Mouse (Mus musculus): ENCODE measurements around the gene Extl1. TPM values are rescaled to one million over a fixed set of nuclear protein-coding genes. Genes with fewer than 3 reads are reported as not detected.
A peak's percentile ranks its signal among the peaks of the same experiment; 100 is the strongest.
"Not testable (repeated sequence)": the region's sequence is repeated elsewhere in the genome, so short reads cannot be mapped to it uniquely, and the experiment has no call there.

The Extl1 gene
- polyA plus RNA-seq, 1 experiment from 2014 or later: 0.64 TPM

DNA sequence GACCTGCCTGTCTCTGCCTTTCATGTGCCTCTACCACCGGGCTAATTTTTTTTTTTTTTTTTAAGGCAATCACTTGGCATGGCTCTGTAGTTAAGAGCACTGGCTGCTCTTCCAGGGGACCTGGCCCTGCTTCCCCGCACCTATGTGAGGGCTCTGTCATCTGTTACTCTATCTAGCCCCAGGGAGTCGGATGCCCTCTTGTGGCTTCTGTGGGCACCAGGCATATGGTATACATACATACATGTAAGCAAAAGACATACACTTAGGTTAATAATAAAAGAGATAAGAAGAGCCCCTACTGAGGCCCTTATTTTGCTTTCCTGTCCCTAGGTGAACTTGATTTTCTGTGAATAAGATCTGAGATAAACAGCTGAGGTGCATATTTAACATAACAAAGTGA is 39.0 kb downstream of the Extl1 start:
- Histone ChIP-seq H3K36me3 (ENCODE audit: control insufficient read depth, insufficient read depth, low read length) (no peaks in the 10 kb centered on the region), H3K4me3 (ENCODE audit: low read depth, low read length) (no peak overlapping the region), H3K4me2 (replicated peaks; ENCODE audit: low read depth, low read length) (no peak overlapping the region), H3K4me1 (ENCODE audit: control insufficient read depth, insufficient read depth, low read length) (peaks cover 6% of the 10 kb centered on the region; the same call in 1 of the 2 replicates), H3K27ac (ENCODE audit: low read length) (no peak overlapping the region), H3K9ac (replicated peaks; ENCODE audit: low read depth, low read length) (no peak overlapping the region), H3K9me3 (ENCODE audit: control insufficient read depth, low read depth, low read length) (no peaks in the 10 kb centered on the region), H3K27me3 (ENCODE audit: control insufficient read depth, insufficient read depth, low read length) (peaks cover 28% of the 10 kb centered on the region)
- 42% methylated on average over 3 of the region's 3 CpGs for WGBS
- no peak for ATAC-seq (ENCODE audit: insufficient number of reproducible peaks, insufficient read depth, low FRiP score, low read depth)

GRCm38 (mm10) chr4:134343071-134344031 is 40.3 kb downstream of the Extl1 start, which contains the start of gene Slc30a2:
TSS of gene Slc30a2 (plus strand) at chr4:134343181.
- H3K27me3 ChIP-seq (ENCODE audit: control insufficient read depth, insufficient read depth, low read length): peaks cover 28% of the 10 kb centered on the region
- peaks cover 6% of the 10 kb centered on the region; the same call in 1 of the 2 replicates for H3K4me1 ChIP-seq (ENCODE audit: control insufficient read depth, insufficient read depth, low read length)
- no peak within 1 kb of the TSS for H3K9ac ChIP-seq (replicated peaks; ENCODE audit: low read depth, low read length)
- WGBS: 3% methylated on average over 53 of the region's 61 CpGs
- peak within 1 kb of the TSS; percentile 44 for H3K4me2 ChIP-seq (replicated peaks; ENCODE audit: low read depth, low read length)
- no peak within 1 kb of the TSS for H3K27ac ChIP-seq (ENCODE audit: low read length)
- no peaks in the 10 kb centered on the region for H3K9me3 ChIP-seq (ENCODE audit: control insufficient read depth, low read depth, low read length)
- peak within 1 kb of the TSS; percentile 22 for H3K4me3 ChIP-seq (ENCODE audit: low read depth, low read length)
- no peaks in the 10 kb centered on the region for H3K36me3 ChIP-seq (ENCODE audit: control insufficient read depth, insufficient read depth, low read length)
- ATAC-seq (ENCODE audit: insufficient number of reproducible peaks, insufficient read depth, low FRiP score, low read depth): 0 out of 2 replicates have a peak, but pooled peaks have one; percentile 10

GRCm38 (mm10) chr4:134342213-134342779 is 41.4 kb downstream of the Extl1 start:
- ATAC-seq (ENCODE audit: insufficient number of reproducible peaks, insufficient read depth, low FRiP score, low read depth): no peak
- Histone ChIP-seq H3K4me3 (ENCODE audit: low read depth, low read length) (0 out of 2 replicates have a peak overlapping the region, but pooled peaks have one; percentile 22), H3K27ac (ENCODE audit: low read length) (no peak overlapping the region)

GRCm38 (mm10) chr4:134341231-134341630 is 42.4 kb downstream of the Extl1 start:
- H3K4me2 ChIP-seq (replicated peaks; ENCODE audit: low read depth, low read length); ATAC-seq (ENCODE audit: insufficient number of reproducible peaks, insufficient read depth, low FRiP score, low read depth); H3K9me3 ChIP-seq (ENCODE audit: control insufficient read depth, low read depth, low read length); H3K9ac ChIP-seq (replicated peaks; ENCODE audit: low read depth, low read length); H3K4me3 ChIP-seq (ENCODE audit: low read depth, low read length); H3K27ac ChIP-seq (ENCODE audit: low read length); H3K36me3 ChIP-seq (ENCODE audit: control insufficient read depth, insufficient read depth, low read length); H3K4me1 ChIP-seq (ENCODE audit: control insufficient read depth, insufficient read depth, low read length): not testable (repeated sequence)
- WGBS: 74% methylated on average over 6 of the region's 6 CpGs
- H3K27me3 ChIP-seq (ENCODE audit: control insufficient read depth, insufficient read depth, low read length): peaks cover 28% of the 10 kb centered on the region

More at GRCm38 (mm10) chr4:134342213-134342779, 41.4 kb downstream of the Extl1 start:
- WGBS: 31% methylated on average over 11 of the region's 11 CpGs
- H3K9me3 ChIP-seq (ENCODE audit: control insufficient read depth, low read depth, low read length): no peaks in the 10 kb centered on the region
- peaks cover 6% of the 10 kb centered on the region; the same call in 1 of the 2 replicates for H3K4me1 ChIP-seq (ENCODE audit: control insufficient read depth, insufficient read depth, low read length)
- no peak overlapping the region for H3K9ac ChIP-seq (replicated peaks; ENCODE audit: low read depth, low read length)
- H3K27me3 ChIP-seq (ENCODE audit: control insufficient read depth, insufficient read depth, low read length): peaks cover 28% of the 10 kb centered on the region
- no peaks in the 10 kb centered on the region for H3K36me3 ChIP-seq (ENCODE audit: control insufficient read depth, insufficient read depth, low read length)
- no peak overlapping the region for H3K4me2 ChIP-seq (replicated peaks; ENCODE audit: low read depth, low read length)

GRCm38 (mm10) chr4:134330281-134330680 is 53.4 kb downstream of the Extl1 start:
- Histone ChIP-seq H3K27me3 (ENCODE audit: control insufficient read depth, insufficient read depth, low read length) (no peaks in the 10 kb centered on the region), H3K4me2 (replicated peaks; ENCODE audit: low read depth, low read length) (no peak overlapping the region), H3K9me3 (ENCODE audit: control insufficient read depth, low read depth, low read length) (no peaks in the 10 kb centered on the region), H3K4me1 (ENCODE audit: control insufficient read depth, insufficient read depth, low read length) (no peaks in the 10 kb centered on the region), H3K36me3 (ENCODE audit: control insufficient read depth, insufficient read depth, low read length) (no peaks in the 10 kb centered on the region), H3K4me3 (ENCODE audit: low read depth, low read length) (no peak overlapping the region), H3K27ac (ENCODE audit: low read length) (no peak overlapping the region), H3K9ac (replicated peaks; ENCODE audit: low read depth, low read length) (no peak overlapping the region)
- WGBS: 65% methylated on average over 5 of the region's 5 CpGs
- ATAC-seq (ENCODE audit: insufficient number of reproducible peaks, insufficient read depth, low FRiP score, low read depth): no peak

DNA sequence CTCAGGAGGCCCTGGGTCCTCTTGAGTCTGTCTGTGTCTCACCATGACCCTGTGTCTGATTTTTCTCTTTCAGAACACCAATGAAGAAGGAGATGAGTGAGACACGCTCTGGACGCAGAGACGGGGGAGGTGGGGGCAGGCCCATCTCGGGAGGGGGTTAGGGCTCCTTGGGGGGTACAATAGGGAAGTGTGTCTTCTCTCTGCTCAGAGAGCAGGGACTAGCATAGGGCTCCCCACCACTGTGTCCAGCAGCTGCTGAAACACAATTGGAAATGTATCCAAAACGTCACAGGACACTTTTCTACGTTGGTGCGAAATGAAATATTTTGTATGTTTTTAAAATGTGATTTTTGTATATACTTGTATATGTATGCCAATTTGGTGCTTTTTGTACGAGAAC is 54.8 kb downstream of the Extl1 start:
- Histone ChIP-seq H3K27ac (ENCODE audit: low read length) (no peak overlapping the region), H3K4me3 (ENCODE audit: low read depth, low read length) (no peak overlapping the region)
- ATAC-seq (ENCODE audit: insufficient number of reproducible peaks, insufficient read depth, low FRiP score, low read depth): no peak

GRCm38 (mm10) chr4:134328151-134328550 is 55.5 kb downstream of the Extl1 start:
- no peak overlapping the region for H3K27ac ChIP-seq (ENCODE audit: low read length)
- H3K9me3 ChIP-seq (ENCODE audit: control insufficient read depth, low read depth, low read length): no peaks in the 10 kb centered on the region
- H3K4me3 ChIP-seq (ENCODE audit: low read depth, low read length): no peak overlapping the region
- H3K9ac ChIP-seq (replicated peaks; ENCODE audit: low read depth, low read length): no peak overlapping the region
- no peak overlapping the region for H3K4me2 ChIP-seq (replicated peaks; ENCODE audit: low read depth, low read length)
- no peaks in the 10 kb centered on the region for H3K4me1 ChIP-seq (ENCODE audit: control insufficient read depth, insufficient read depth, low read length)
- H3K27me3 ChIP-seq (ENCODE audit: control insufficient read depth, insufficient read depth, low read length): no peaks in the 10 kb centered on the region
- ATAC-seq (ENCODE audit: insufficient number of reproducible peaks, insufficient read depth, low FRiP score, low read depth): no peak
- H3K36me3 ChIP-seq (ENCODE audit: control insufficient read depth, insufficient read depth, low read length): no peaks in the 10 kb centered on the region
- WGBS: 56% methylated on average over 8 of the region's 8 CpGs

More for the DNA sequence above, 54.8 kb downstream of the Extl1 start:
- H3K4me2 ChIP-seq (replicated peaks; ENCODE audit: low read depth, low read length): no peak overlapping the region
- H3K9ac ChIP-seq (replicated peaks; ENCODE audit: low read depth, low read length): no peak overlapping the region
- H3K4me1 ChIP-seq (ENCODE audit: control insufficient read depth, insufficient read depth, low read length): no peaks in the 10 kb centered on the region
- 85% methylated on average over 8 of the region's 8 CpGs for WGBS
- H3K36me3 ChIP-seq (ENCODE audit: control insufficient read depth, insufficient read depth, low read length): no peaks in the 10 kb centered on the region
- no peaks in the 10 kb centered on the region for H3K9me3 ChIP-seq (ENCODE audit: control insufficient read depth, low read depth, low read length)
- no peaks in the 10 kb centered on the region for H3K27me3 ChIP-seq (ENCODE audit: control insufficient read depth, insufficient read depth, low read length)

GRCm38 (mm10) chr4:134326859-134327530 is 56.7 kb downstream of the Extl1 start:
- no peaks in the 10 kb centered on the region for H3K36me3 ChIP-seq (ENCODE audit: control insufficient read depth, insufficient read depth, low read length)
- no peak overlapping the region for H3K4me3 ChIP-seq (ENCODE audit: low read depth, low read length)
- WGBS: 48% methylated on average over 5 of the region's 5 CpGs
- no peaks in the 10 kb centered on the region for H3K4me1 ChIP-seq (ENCODE audit: control insufficient read depth, insufficient read depth, low read length)
- H3K9ac ChIP-seq (replicated peaks; ENCODE audit: low read depth, low read length): no peak overlapping the region
- no peak overlapping the region for H3K27ac ChIP-seq (ENCODE audit: low read length)
- no peaks in the 10 kb centered on the region for H3K9me3 ChIP-seq (ENCODE audit: control insufficient read depth, low read depth, low read length)
- no peaks in the 10 kb centered on the region for H3K27me3 ChIP-seq (ENCODE audit: control insufficient read depth, insufficient read depth, low read length)
- H3K4me2 ChIP-seq (replicated peaks; ENCODE audit: low read depth, low read length): no peak overlapping the region
- no peak for ATAC-seq (ENCODE audit: insufficient number of reproducible peaks, insufficient read depth, low FRiP score, low read depth)
